Mouse (Mus musculus): ENCODE data around the gene Pxt1. TPM values are rescaled to one million over a fixed set of nuclear protein-coding genes. Genes with fewer than 3 reads are reported as not detected.

The Pxt1 gene
- polyA plus RNA-seq, 1 experiment from 2014 or later: not detected

DNA sequence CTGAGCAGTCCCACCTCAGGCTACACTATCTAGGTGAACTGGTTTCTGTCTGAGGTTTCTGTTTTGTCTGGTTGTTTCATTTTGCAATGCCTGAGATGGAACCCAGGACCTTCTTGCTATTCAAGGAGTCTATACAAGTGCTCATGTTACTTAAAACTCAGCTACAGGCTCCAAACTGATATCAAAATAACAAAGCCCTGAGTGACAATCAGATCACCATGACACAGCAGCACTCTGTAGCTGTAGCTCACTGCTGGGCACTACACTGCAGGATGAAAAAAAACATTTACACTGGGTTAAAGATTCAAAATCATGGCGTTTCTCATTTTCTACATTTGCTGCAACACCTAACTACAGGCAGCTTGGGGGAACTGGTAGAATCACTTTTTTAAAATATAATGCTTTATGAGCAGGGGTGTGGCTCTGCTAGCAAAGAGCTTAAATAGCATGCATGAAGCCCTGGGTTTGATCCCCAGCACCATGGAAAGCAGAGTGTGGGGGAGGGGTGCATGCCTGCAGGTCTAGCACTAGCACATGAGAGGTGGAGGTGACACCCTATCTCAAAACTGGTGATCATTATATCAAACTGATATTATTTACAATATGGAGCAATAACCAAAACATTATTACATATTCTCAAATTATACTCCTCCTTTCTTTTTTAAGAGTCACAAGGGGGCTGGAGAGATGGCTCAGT, 41.2 kb upstream of the Pxt1 start:
- Histone ChIP-seq H3K27ac (ENCODE audit: low read depth, low read length) (no peak overlapping the region), H3K9ac (ENCODE audit: low read length) (no peak overlapping the region), H3K4me3 (ENCODE audit: low read depth, low read length) (no peak overlapping the region), H3K9me3 (replicated peaks; ENCODE audit: control insufficient read depth, low read length) (no peaks in the 10 kb centered on the region), H3K4me2 (ENCODE audit: low read length) (no peak overlapping the region), H3K36me3 (ENCODE audit: control insufficient read depth, insufficient read depth, low read length) (peaks cover 85% of the 10 kb centered on the region), H3K4me1 (ENCODE audit: control insufficient read depth, insufficient read depth, low read length) (no peaks in the 10 kb centered on the region), H3K27me3 (replicated peaks; ENCODE audit: control insufficient read depth, insufficient read depth, low read length) (no peaks in the 10 kb centered on the region)
- no peak for ATAC-seq
- no peak for DNase-seq (ENCODE audit: low spot score)
- 87% methylated on average over 1 of the region's 1 CpGs for WGBS

DNA sequence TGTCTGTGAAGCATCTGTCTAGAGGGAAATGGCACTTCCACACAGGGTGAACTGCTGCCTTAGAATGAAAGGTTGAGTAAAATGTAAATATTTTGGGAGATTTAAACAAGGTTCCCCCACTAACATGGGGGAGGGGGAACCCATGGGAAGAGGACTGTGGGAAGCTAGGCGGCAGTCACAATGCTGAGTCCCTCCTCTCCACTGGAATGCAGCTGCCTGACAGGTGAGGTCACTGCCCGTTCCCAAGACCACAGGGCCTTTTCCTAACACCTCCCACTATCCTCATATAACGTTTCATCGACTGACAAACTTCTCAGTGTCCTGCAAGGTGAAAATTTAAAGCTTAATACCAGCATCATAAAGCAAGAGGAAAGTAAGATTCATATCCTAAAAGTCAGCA, 39.0 kb upstream of the Pxt1 start:
- DNase-seq (ENCODE audit: low spot score): no peak
- no peak for ATAC-seq
- no peak overlapping the region for H3K4me2 ChIP-seq (ENCODE audit: low read length)
- no peaks in the 10 kb centered on the region for H3K9me3 ChIP-seq (replicated peaks; ENCODE audit: control insufficient read depth, low read length)
- no peaks in the 10 kb centered on the region for H3K4me1 ChIP-seq (ENCODE audit: control insufficient read depth, insufficient read depth, low read length)
- no peak overlapping the region for H3K27ac ChIP-seq (ENCODE audit: low read depth, low read length)
- H3K27me3 ChIP-seq (replicated peaks; ENCODE audit: control insufficient read depth, insufficient read depth, low read length): no peaks in the 10 kb centered on the region
- H3K36me3 ChIP-seq (ENCODE audit: control insufficient read depth, insufficient read depth, low read length): peaks cover 85% of the 10 kb centered on the region
- WGBS: 53% methylated on average over 4 of the region's 4 CpGs
- no peak overlapping the region for H3K4me3 ChIP-seq (ENCODE audit: low read depth, low read length)
- H3K9ac ChIP-seq (ENCODE audit: low read length): no peak overlapping the region

DNA sequence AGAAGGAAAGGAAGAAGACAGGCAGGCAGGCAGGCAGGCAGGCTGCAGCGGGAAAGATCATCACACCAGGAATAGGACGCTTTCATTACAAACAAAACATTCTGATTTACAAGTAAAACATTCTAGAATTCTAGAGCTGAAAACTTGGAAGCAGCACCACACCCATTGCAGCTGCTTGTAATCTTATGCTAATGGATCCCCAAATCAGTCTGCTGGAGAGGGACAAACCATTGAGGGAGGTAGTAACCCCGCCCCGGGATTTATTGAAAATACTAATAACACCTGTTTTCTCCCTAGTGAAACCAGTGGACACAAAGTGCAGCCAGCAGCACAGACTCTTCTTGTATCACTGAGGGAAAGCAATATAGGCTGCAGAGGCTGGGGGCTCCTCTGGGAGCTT, 37.4 kb upstream of the Pxt1 start:
- Histone ChIP-seq H3K36me3 (ENCODE audit: control insufficient read depth, insufficient read depth, low read length) (peaks cover 80% of the 10 kb centered on the region), H3K4me3 (ENCODE audit: low read depth, low read length) (no peak overlapping the region), H3K9ac (ENCODE audit: low read length) (no peak overlapping the region), H3K27ac (ENCODE audit: low read depth, low read length) (no peak overlapping the region), H3K9me3 (replicated peaks; ENCODE audit: control insufficient read depth, low read length) (no peaks in the 10 kb centered on the region), H3K4me2 (ENCODE audit: low read length) (no peak overlapping the region), H3K27me3 (replicated peaks; ENCODE audit: control insufficient read depth, insufficient read depth, low read length) (no peaks in the 10 kb centered on the region), H3K4me1 (ENCODE audit: control insufficient read depth, insufficient read depth, low read length) (no peaks in the 10 kb centered on the region)
- DNase-seq (ENCODE audit: low spot score): no peak
- no peak for ATAC-seq
- 81% methylated on average over 4 of the region's 4 CpGs for whole genome bisulfite sequencing

DNA sequence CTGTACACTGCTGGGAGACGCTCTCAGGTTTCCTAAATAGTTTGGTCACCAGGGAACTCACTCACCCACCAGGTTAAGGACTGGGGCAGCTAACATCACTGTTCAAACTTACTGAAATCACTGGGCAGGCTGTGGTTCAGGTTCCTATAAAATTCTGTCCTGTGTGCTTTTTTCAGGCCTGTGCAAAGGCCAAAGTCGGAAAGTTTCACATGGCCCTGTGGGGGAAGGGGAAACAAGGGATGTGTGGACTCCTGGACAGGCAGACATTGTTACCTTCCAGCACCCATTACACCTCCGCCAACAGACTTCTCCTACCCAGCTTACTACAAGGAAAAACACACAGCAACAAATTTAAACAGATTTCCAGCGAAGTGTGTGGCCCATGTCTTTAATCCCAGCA, 35.5 kb upstream of the Pxt1 start:
- Histone ChIP-seq H3K9ac (ENCODE audit: low read length) (no peak overlapping the region), H3K27me3 (replicated peaks; ENCODE audit: control insufficient read depth, insufficient read depth, low read length) (no peaks in the 10 kb centered on the region), H3K4me2 (ENCODE audit: low read length) (no peak overlapping the region), H3K36me3 (ENCODE audit: control insufficient read depth, insufficient read depth, low read length) (peaks cover 87% of the 10 kb centered on the region), H3K9me3 (replicated peaks; ENCODE audit: control insufficient read depth, low read length) (no peaks in the 10 kb centered on the region), H3K4me1 (ENCODE audit: control insufficient read depth, insufficient read depth, low read length) (no peaks in the 10 kb centered on the region), H3K27ac (ENCODE audit: low read depth, low read length) (no peak overlapping the region), H3K4me3 (ENCODE audit: low read depth, low read length) (no peak overlapping the region)
- DNase-seq (ENCODE audit: low spot score) (no peak), ATAC-seq (no peak)
- 92% methylated on average over 4 of the region's 4 CpGs for WGBS

DNA sequence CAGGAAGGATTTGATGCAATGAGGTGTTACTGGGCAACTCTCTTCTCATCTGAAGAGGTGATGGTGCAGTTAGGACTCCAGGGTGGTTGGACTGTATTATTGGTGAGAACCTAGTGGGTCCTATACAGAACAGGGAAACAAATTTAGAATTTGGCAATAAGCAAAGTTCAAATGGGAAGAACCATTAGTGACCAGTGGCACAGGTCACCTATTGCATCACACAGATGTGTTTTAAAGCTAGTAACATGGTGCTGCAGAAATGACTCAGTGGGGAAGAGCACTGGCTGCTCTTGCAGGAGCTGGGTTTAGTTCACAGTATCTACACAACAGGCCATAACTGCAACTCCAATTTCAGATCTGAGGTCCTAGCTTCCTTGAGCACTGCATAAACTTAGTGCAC, 26.5 kb upstream of the Pxt1 start:
- no peaks in the 10 kb centered on the region for H3K4me1 ChIP-seq (ENCODE audit: control insufficient read depth, insufficient read depth, low read length)
- H3K36me3 ChIP-seq (ENCODE audit: control insufficient read depth, insufficient read depth, low read length): peaks cover 100% of the 10 kb centered on the region

DNA sequence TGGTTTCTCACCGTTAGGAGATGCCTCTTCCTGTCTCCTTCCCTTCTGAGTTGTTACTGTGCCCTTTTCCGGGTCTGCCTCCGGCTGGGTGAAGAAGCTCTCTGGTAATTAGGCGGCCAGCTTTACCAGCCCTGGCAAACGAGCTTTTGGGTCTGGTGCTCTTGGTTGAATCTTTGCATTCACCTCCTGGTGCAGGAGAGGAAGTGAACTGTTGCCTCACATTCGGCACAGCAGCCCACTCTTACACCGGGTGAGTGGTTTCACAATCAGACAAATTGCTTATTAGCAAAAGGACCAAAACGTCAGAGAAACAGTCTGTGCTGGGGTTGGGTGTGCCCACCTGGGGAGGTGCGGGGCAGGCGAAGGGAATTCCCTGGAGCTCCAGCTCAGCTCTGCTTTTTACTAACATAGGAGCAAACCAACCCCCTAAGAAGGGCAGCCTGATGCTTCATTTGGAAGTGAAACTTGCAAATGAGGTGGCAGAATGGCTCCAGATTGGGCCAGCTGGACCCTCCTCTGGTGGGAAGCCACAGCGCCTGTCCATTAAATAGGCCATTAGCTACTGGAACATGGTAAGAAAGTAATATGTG, 23.5 kb upstream of the Pxt1 start:
- no peak for DNase-seq (ENCODE audit: low spot score)
- no peak for ATAC-seq
- Histone ChIP-seq H3K4me1 (ENCODE audit: control insufficient read depth, insufficient read depth, low read length) (no peaks in the 10 kb centered on the region), H3K4me2 (ENCODE audit: low read length) (no peak overlapping the region), H3K27me3 (replicated peaks; ENCODE audit: control insufficient read depth, insufficient read depth, low read length) (no peaks in the 10 kb centered on the region), H3K9ac (ENCODE audit: low read length) (no peak overlapping the region), H3K4me3 (ENCODE audit: low read depth, low read length) (no peak overlapping the region), H3K27ac (ENCODE audit: low read depth, low read length) (no peak overlapping the region), H3K9me3 (replicated peaks; ENCODE audit: control insufficient read depth, low read length) (no peaks in the 10 kb centered on the region), H3K36me3 (ENCODE audit: control insufficient read depth, insufficient read depth, low read length) (peaks cover 100% of the 10 kb centered on the region)
- 73% methylated on average over 11 of the region's 11 CpGs for WGBS

More for the DNA sequence above, 26.5 kb upstream of the Pxt1 start:
- Histone ChIP-seq H3K27me3 (replicated peaks; ENCODE audit: control insufficient read depth, insufficient read depth, low read length) (no peaks in the 10 kb centered on the region), H3K9me3 (replicated peaks; ENCODE audit: control insufficient read depth, low read length) (no peaks in the 10 kb centered on the region), H3K9ac (ENCODE audit: low read length) (no peak overlapping the region), H3K4me3 (ENCODE audit: low read depth, low read length) (no peak overlapping the region), H3K4me2 (ENCODE audit: low read length) (no peak overlapping the region), H3K27ac (ENCODE audit: low read depth, low read length) (no peak overlapping the region)
- DNase-seq (ENCODE audit: low spot score): no peak
- ATAC-seq: no peak

DNA sequence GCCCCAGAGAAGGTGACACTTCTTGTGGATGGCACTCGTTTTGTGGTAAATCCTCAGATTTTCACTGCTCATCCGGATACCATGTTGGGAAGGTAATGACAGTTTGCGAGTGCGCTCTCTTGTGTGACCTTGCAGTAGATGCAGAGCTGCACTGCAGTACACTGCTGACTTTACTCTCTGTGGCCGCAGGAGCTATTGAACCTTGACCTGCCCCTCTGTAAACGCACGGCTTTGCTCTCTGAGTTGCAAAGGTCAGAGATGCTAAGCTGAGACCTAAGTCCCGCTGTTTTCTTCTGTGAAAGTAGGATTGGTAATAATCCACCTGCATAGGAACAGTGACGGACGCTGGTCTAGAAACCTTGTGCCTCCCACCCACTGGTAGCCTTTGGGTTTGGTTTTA, 18.0 kb upstream of the Pxt1 start:
- no peaks in the 10 kb centered on the region for H3K9me3 ChIP-seq (replicated peaks; ENCODE audit: control insufficient read depth, low read length)
- H3K9ac ChIP-seq (ENCODE audit: low read length): no peak overlapping the region
- no peak for ATAC-seq
- no peaks in the 10 kb centered on the region for H3K27me3 ChIP-seq (replicated peaks; ENCODE audit: control insufficient read depth, insufficient read depth, low read length)
- H3K27ac ChIP-seq (ENCODE audit: low read depth, low read length): no peak overlapping the region
- DNase-seq (ENCODE audit: low spot score): no peak
- H3K4me3 ChIP-seq (ENCODE audit: low read depth, low read length): no peak overlapping the region
- H3K4me2 ChIP-seq (ENCODE audit: low read length): no peak overlapping the region
- WGBS: 94% methylated on average over 10 of the region's 10 CpGs
- peaks cover 71% of the 10 kb centered on the region for H3K36me3 ChIP-seq (ENCODE audit: control insufficient read depth, insufficient read depth, low read length)
- no peaks in the 10 kb centered on the region for H3K4me1 ChIP-seq (ENCODE audit: control insufficient read depth, insufficient read depth, low read length)

DNA sequence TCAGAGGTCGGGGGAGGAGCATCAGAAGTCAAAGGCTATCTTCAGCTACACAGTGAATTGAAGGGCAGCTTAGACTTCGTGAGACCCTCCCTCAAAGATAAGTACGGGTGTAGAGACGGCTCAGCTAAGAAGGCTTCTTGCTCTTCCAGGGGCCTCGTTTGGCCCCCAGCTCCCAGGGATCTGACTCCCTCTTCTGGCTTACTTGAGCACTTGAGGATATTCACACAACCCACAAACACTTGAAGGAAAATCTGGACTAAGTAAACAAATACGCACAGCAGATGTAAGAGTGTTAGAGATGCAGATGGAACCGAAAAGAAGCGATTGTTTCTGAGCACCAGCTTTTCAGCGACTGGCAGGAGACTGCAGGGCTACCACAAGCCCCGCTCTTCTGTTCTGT, 17.0 kb upstream of the Pxt1 start:
- H3K4me1 ChIP-seq (ENCODE audit: control insufficient read depth, insufficient read depth, low read length): no peaks in the 10 kb centered on the region
- H3K36me3 ChIP-seq (ENCODE audit: control insufficient read depth, insufficient read depth, low read length): peaks cover 61% of the 10 kb centered on the region

DNA sequence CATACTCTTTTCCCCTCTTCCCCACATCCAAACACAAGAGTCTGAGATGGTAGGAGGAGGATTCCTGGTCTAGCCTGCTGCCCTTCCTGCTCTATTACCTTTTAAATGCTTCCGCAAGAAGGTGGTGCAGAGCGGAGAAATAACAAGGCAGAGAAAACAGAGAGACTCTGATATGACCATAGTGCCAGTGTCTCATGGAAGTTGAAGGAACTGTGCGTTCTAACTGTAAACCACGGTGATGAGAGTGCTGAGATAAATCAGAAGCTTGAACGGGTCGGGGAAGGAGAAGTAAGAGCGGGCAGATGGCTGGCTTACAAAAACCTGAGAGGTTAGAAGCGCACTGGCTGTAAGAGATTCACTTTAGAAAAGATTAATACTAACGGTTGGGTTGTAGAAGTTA, 10.8 kb upstream of the Pxt1 start:
- H3K27me3 ChIP-seq (replicated peaks; ENCODE audit: control insufficient read depth, insufficient read depth, low read length): no peaks in the 10 kb centered on the region
- H3K9me3 ChIP-seq (replicated peaks; ENCODE audit: control insufficient read depth, low read length): no peaks in the 10 kb centered on the region
- 0 out of 2 replicates have a peak overlapping the region, but pooled peaks have one; percentile 94 for H3K4me2 ChIP-seq (ENCODE audit: low read length)
- H3K36me3 ChIP-seq (ENCODE audit: control insufficient read depth, insufficient read depth, low read length): peaks cover 8% of the 10 kb centered on the region; the same call in 1 of the 2 replicates
- no peak for DNase-seq (ENCODE audit: low spot score)
- 98% methylated on average over 9 of the region's 9 CpGs for WGBS
- 0 out of 2 replicates have a peak overlapping the region, but pooled peaks have one; percentile 76 for H3K4me3 ChIP-seq (ENCODE audit: low read depth, low read length)
- peaks cover 17% of the 10 kb centered on the region for H3K4me1 ChIP-seq (ENCODE audit: control insufficient read depth, insufficient read depth, low read length)
- ATAC-seq: no peak
- no peak overlapping the region for H3K9ac ChIP-seq (ENCODE audit: low read length)
- H3K27ac ChIP-seq (ENCODE audit: low read depth, low read length): no peak overlapping the region

More for the DNA sequence above, 17.0 kb upstream of the Pxt1 start:
- 81% methylated on average over 10 of the region's 10 CpGs for WGBS
- H3K27ac ChIP-seq (ENCODE audit: low read depth, low read length): no peak overlapping the region; the same call in 1 of the 2 replicates
- no peaks in the 10 kb centered on the region for H3K27me3 ChIP-seq (replicated peaks; ENCODE audit: control insufficient read depth, insufficient read depth, low read length)
- H3K9ac ChIP-seq (ENCODE audit: low read length): no peak overlapping the region
- no peaks in the 10 kb centered on the region for H3K9me3 ChIP-seq (replicated peaks; ENCODE audit: control insufficient read depth, low read length)
- ATAC-seq (no peak), DNase-seq (ENCODE audit: low spot score) (no peak)
- H3K4me2 ChIP-seq (ENCODE audit: low read length): no peak overlapping the region
- no peak overlapping the region for H3K4me3 ChIP-seq (ENCODE audit: low read depth, low read length)

Data from forebrain, embryonic 14.5 days (tissue).